Mouse (Mus musculus): ENCODE results near the gene Gbp6. TPM values are rescaled to one million over a fixed set of nuclear protein-coding genes. Genes with fewer than 3 reads are reported as not detected.
"Not testable (repeated sequence)": the region's sequence is repeated elsewhere in the genome, so short reads cannot be mapped to it uniquely, and the experiment has no call there.

Gbp6 gene
- 0.07 and 0.15 TPM in 2 replicates for total RNA-seq (2015)
- total RNA-seq (2017), result 0.64 and 0.75 TPM in 2 replicates

- peak; percentile 37; the same call in 1 of the 2 replicates for ATAC-seq (replicated peaks; ENCODE audit: poor library complexity)
These were observed at the start of gene Gbp6, which contains the start of gene Gm43302 for GRCm38 (mm10) chr5:105293226-105294165. Gene Gbp6, minus strand, starts transcription at chr5:105293698. Gene Gm43302, minus strand, starts transcription at chr5:105293695.

- ATAC-seq (replicated peaks; ENCODE audit: poor library complexity), result no peak
These were observed 47.8 kb upstream of the Gbp6 start for GRCm38 (mm10) chr5:105341281-105341680.

GRCm38 (mm10) chr5:105322543-105322942, 29.0 kb upstream of the Gbp6 start:
- 0 out of 2 replicates have a peak, but pooled peaks have one; percentile 39 for ATAC-seq (replicated peaks; ENCODE audit: poor library complexity)

GRCm38 (mm10) chr5:105310941-105311340, 17.4 kb upstream of the Gbp6 start:
- ATAC-seq (replicated peaks; ENCODE audit: poor library complexity), result no peak

GRCm38 (mm10) chr5:105309148-105309547, 15.7 kb upstream of the Gbp6 start:
- ATAC-seq (replicated peaks; ENCODE audit: poor library complexity), result peak; percentile 86

- not testable (repeated sequence) for ATAC-seq (replicated peaks; ENCODE audit: poor library complexity)
These were observed 13.4 kb upstream of the Gbp6 start for GRCm38 (mm10) chr5:105306946-105307345.

- ATAC-seq (replicated peaks; ENCODE audit: poor library complexity), result 0 out of 2 replicates have a peak, but pooled peaks have one; percentile 55
These were observed 12.7 kb upstream of the Gbp6 start for GRCm38 (mm10) chr5:105306159-105306581.

GRCm38 (mm10) chr5:105305671-105306070, 12.2 kb upstream of the Gbp6 start:
- ATAC-seq (replicated peaks; ENCODE audit: poor library complexity), result not testable (repeated sequence)

GRCm38 (mm10) chr5:105301963-105302362, 8.5 kb upstream of the Gbp6 start:
- ATAC-seq (replicated peaks; ENCODE audit: poor library complexity), result no peak

GRCm38 (mm10) chr5:105301531-105301930, 8.0 kb upstream of the Gbp6 start:
- no peak for ATAC-seq (replicated peaks; ENCODE audit: poor library complexity)

- no peak for ATAC-seq (replicated peaks; ENCODE audit: poor library complexity)
These were observed 2.2 kb upstream of the Gbp6 start for GRCm38 (mm10) chr5:105295746-105296145.

GRCm38 (mm10) chr5:105292492-105292891, 1.0 kb downstream of the Gbp6 start:
- no peak for ATAC-seq (replicated peaks; ENCODE audit: poor library complexity)

- peak; percentile 37; the same call in 1 of the 2 replicates for ATAC-seq (replicated peaks; ENCODE audit: poor library complexity)
These were observed 2.6 kb downstream of the Gbp6 start for GRCm38 (mm10) chr5:105290921-105291320.

- peak; percentile 39; the same call in 1 of the 2 replicates for ATAC-seq (replicated peaks; ENCODE audit: poor library complexity)
These were observed 32.8 kb downstream of the Gbp6 start for GRCm38 (mm10) chr5:105260673-105261072.

- ATAC-seq (replicated peaks; ENCODE audit: poor library complexity), result no peak
These were observed 41.0 kb downstream of the Gbp6 start for GRCm38 (mm10) chr5:105252491-105252890.

- ATAC-seq (replicated peaks; ENCODE audit: poor library complexity), result peak; percentile 86
These were observed 48.8 kb downstream of the Gbp6 start for GRCm38 (mm10) chr5:105244741-105245140.

GRCm38 (mm10) chr5:105240982-105241381, 52.5 kb downstream of the Gbp6 start:
- not testable (repeated sequence) for ATAC-seq (replicated peaks; ENCODE audit: poor library complexity)

GRCm38 (mm10) chr5:105239483-105240047, 53.9 kb downstream of the Gbp6 start, which contains the start of gene Gbp10:
Gene Gbp10, minus strand, starts transcription at chr5:105239533.
- ATAC-seq (replicated peaks; ENCODE audit: poor library complexity), result not testable (repeated sequence)

GRCm38 (mm10) chr5:105238402-105238801, 55.1 kb downstream of the Gbp6 start:
- not testable (repeated sequence) for ATAC-seq (replicated peaks; ENCODE audit: poor library complexity)

- ATAC-seq (replicated peaks; ENCODE audit: poor library complexity), result 0 out of 2 replicates have a peak, but pooled peaks have one; percentile 37
These were observed 57.5 kb downstream of the Gbp6 start for GRCm38 (mm10) chr5:105236040-105236439.
